Mouse (Mus musculus): ENCODE results near the gene Map4k1. TPM values are rescaled to one million over a fixed set of nuclear protein-coding genes. Genes with fewer than 3 reads are reported as not detected.
A peak's percentile ranks its signal among the peaks of the same experiment; 100 is the strongest.

The Map4k1 gene
- total and polyA plus RNA-seq, 2 experiments from 2014 or later, result 1.4 TPM; not detected in 1

- Histone ChIP-seq H3K9ac (replicated peaks; ENCODE audit: low read depth, low read length) (0 out of 2 replicates have a peak overlapping the region, but pooled peaks have one; percentile 25), H3K27me3 (ENCODE audit: control insufficient read depth, insufficient read depth, low read length) (no peaks in the 10 kb centered on the region), H3K4me1 (ENCODE audit: control insufficient read depth, insufficient read depth) (peaks cover 89% of the 10 kb centered on the region), H3K36me3 (replicated peaks; ENCODE audit: control insufficient read depth, insufficient read depth, low read length) (peaks cover 14% of the 10 kb centered on the region; the same call in 1 of the 2 replicates), H3K9me3 (replicated peaks; ENCODE audit: control insufficient read depth, low read length) (no peaks in the 10 kb centered on the region), H3K4me3 (ENCODE audit: low read depth, low read length) (no peak overlapping the region), H3K27ac (ENCODE audit: low read depth) (peak overlapping the region; percentile 97), H3K4me2 (ENCODE audit: low read depth, low read length) (peak overlapping the region; percentile 14; the same call in 1 of the 2 replicates)
- no peak for DNase-seq (ENCODE audit: low spot score)
- ATAC-seq (ENCODE audit: insufficient read depth, low read depth), result peak; percentile 75
- no peak for TF ChIP-seq CTCF (IDR thresholded peaks at IDR 0.05; ENCODE audit: low read depth)
- no peak for TF ChIP-seq EP300 (IDR thresholded peaks at IDR 0.05; ENCODE audit: low read depth)
- 30% methylated on average over 7 of the region's 7 CpGs for WGBS
Observed at GRCm38 (mm10) chr7:28939418-28940183, 42.2 kb upstream of the Map4k1 start.

GRCm38 (mm10) chr7:28941129-28941528 lies 40.7 kb upstream of the Map4k1 start:
- TF ChIP-seq CTCF (IDR thresholded peaks at IDR 0.05; ENCODE audit: low read depth), result no peak
- peak; percentile 38; the same call in 1 of the 2 replicates for TF ChIP-seq EP300 (IDR thresholded peaks at IDR 0.05; ENCODE audit: low read depth)
- no peak for DNase-seq (ENCODE audit: low spot score)
- peak overlapping the region; percentile 22 for H3K9ac ChIP-seq (replicated peaks; ENCODE audit: low read depth, low read length)

GRCm38 (mm10) chr7:28941542-28941941 lies 40.3 kb upstream of the Map4k1 start:
- Histone ChIP-seq H3K36me3 (replicated peaks; ENCODE audit: control insufficient read depth, insufficient read depth, low read length) (peaks cover 14% of the 10 kb centered on the region; the same call in 1 of the 2 replicates), H3K27ac (ENCODE audit: low read depth) (peak overlapping the region; percentile 97), H3K4me1 (ENCODE audit: control insufficient read depth, insufficient read depth) (peaks cover 93% of the 10 kb centered on the region), H3K9ac (replicated peaks; ENCODE audit: low read depth, low read length) (peak overlapping the region; percentile 22), H3K4me3 (ENCODE audit: low read depth, low read length) (no peak overlapping the region), H3K4me2 (ENCODE audit: low read depth, low read length) (peak overlapping the region; percentile 7; the same call in 1 of the 2 replicates), H3K9me3 (replicated peaks; ENCODE audit: control insufficient read depth, low read length) (no peaks in the 10 kb centered on the region), H3K27me3 (ENCODE audit: control insufficient read depth, insufficient read depth, low read length) (no peaks in the 10 kb centered on the region)
- WGBS, result 23% methylated on average over 4 of the region's 4 CpGs
- ATAC-seq (ENCODE audit: insufficient read depth, low read depth) (no peak), DNase-seq (ENCODE audit: low spot score) (no peak)
- TF ChIP-seq EP300 (IDR thresholded peaks at IDR 0.05; ENCODE audit: low read depth) (no peak), CTCF (IDR thresholded peaks at IDR 0.05; ENCODE audit: low read depth) (no peak)

More at GRCm38 (mm10) chr7:28941129-28941528, 40.7 kb upstream of the Map4k1 start:
- H3K27ac ChIP-seq (ENCODE audit: low read depth), result peak overlapping the region; percentile 97
- H3K4me2 ChIP-seq (ENCODE audit: low read depth, low read length), result no peak overlapping the region
- WGBS, result 22% methylated on average over 4 of the region's 4 CpGs
- peaks cover 93% of the 10 kb centered on the region for H3K4me1 ChIP-seq (ENCODE audit: control insufficient read depth, insufficient read depth)
- H3K27me3 ChIP-seq (ENCODE audit: control insufficient read depth, insufficient read depth, low read length), result no peaks in the 10 kb centered on the region
- no peak overlapping the region for H3K4me3 ChIP-seq (ENCODE audit: low read depth, low read length)
- no peak for ATAC-seq (ENCODE audit: insufficient read depth, low read depth)
- peaks cover 14% of the 10 kb centered on the region; the same call in 1 of the 2 replicates for H3K36me3 ChIP-seq (replicated peaks; ENCODE audit: control insufficient read depth, insufficient read depth, low read length)
- H3K9me3 ChIP-seq (replicated peaks; ENCODE audit: control insufficient read depth, low read length), result no peaks in the 10 kb centered on the region

- no peaks in the 10 kb centered on the region for H3K9me3 ChIP-seq (replicated peaks; ENCODE audit: control insufficient read depth, low read length)
- no peaks in the 10 kb centered on the region for H3K27me3 ChIP-seq (ENCODE audit: control insufficient read depth, insufficient read depth, low read length)
- peaks cover 14% of the 10 kb centered on the region; the same call in 1 of the 2 replicates for H3K36me3 ChIP-seq (replicated peaks; ENCODE audit: control insufficient read depth, insufficient read depth, low read length)
- H3K4me2 ChIP-seq (ENCODE audit: low read depth, low read length), result no peak overlapping the region
- peak overlapping the region; percentile 97 for H3K27ac ChIP-seq (ENCODE audit: low read depth)
- 27% methylated on average over 5 of the region's 5 CpGs for WGBS
- peaks cover 98% of the 10 kb centered on the region for H3K4me1 ChIP-seq (ENCODE audit: control insufficient read depth, insufficient read depth)
- DNase-seq (ENCODE audit: low spot score), result no peak
- no peak overlapping the region for H3K4me3 ChIP-seq (ENCODE audit: low read depth, low read length)
- TF ChIP-seq EP300 (IDR thresholded peaks at IDR 0.05; ENCODE audit: low read depth) (no peak), CTCF (IDR thresholded peaks at IDR 0.05; ENCODE audit: low read depth) (no peak)
- H3K9ac ChIP-seq (replicated peaks; ENCODE audit: low read depth, low read length), result no peak overlapping the region
- ATAC-seq (ENCODE audit: insufficient read depth, low read depth), result no peak
Observed at GRCm38 (mm10) chr7:28943451-28944180, 38.2 kb upstream of the Map4k1 start.

GRCm38 (mm10) chr7:28944756-28945415 lies 37.0 kb upstream of the Map4k1 start:
- peak overlapping the region; percentile 97 for H3K27ac ChIP-seq (ENCODE audit: low read depth)
- H3K4me3 ChIP-seq (ENCODE audit: low read depth, low read length), result no peak overlapping the region
- H3K27me3 ChIP-seq (ENCODE audit: control insufficient read depth, insufficient read depth, low read length), result no peaks in the 10 kb centered on the region
- WGBS, result 33% methylated on average over 6 of the region's 6 CpGs
- ATAC-seq (ENCODE audit: insufficient read depth, low read depth), result no peak
- peaks cover 98% of the 10 kb centered on the region for H3K4me1 ChIP-seq (ENCODE audit: control insufficient read depth, insufficient read depth)
- peak overlapping the region; percentile 33 for H3K4me2 ChIP-seq (ENCODE audit: low read depth, low read length)
- DNase-seq (ENCODE audit: low spot score), result no peak
- H3K9me3 ChIP-seq (replicated peaks; ENCODE audit: control insufficient read depth, low read length), result no peaks in the 10 kb centered on the region
- peaks cover 22% of the 10 kb centered on the region for H3K36me3 ChIP-seq (replicated peaks; ENCODE audit: control insufficient read depth, insufficient read depth, low read length)
- peak overlapping the region; percentile 44 for H3K9ac ChIP-seq (replicated peaks; ENCODE audit: low read depth, low read length)
- TF ChIP-seq EP300 (IDR thresholded peaks at IDR 0.05; ENCODE audit: low read depth), result no peak
- no peak for TF ChIP-seq CTCF (IDR thresholded peaks at IDR 0.05; ENCODE audit: low read depth)

All from heart, postnatal 0 days (tissue).